Mouse (Mus musculus) kidney, postnatal 36 days (tissue): ENCODE data around the gene Ebf3.

Source experiments
- DNase-seq, 2 experiments: peaks; one replicate each; pipeline ENCODE4 v3.0.0; 2021 to 2022; ENCODE audit warnings: mixed read lengths in 2 of 2

Gene Ebf3

GRCm38 (mm10) chr7:137197118-137198030 is 116.9 kb downstream of the Ebf3 start:
- peak in 1 of 2 experiments; percentile 48 for DNase-seq

- no peak for DNase-seq
Observed at GRCm38 (mm10) chr7:137196536-137196935, 117.7 kb downstream of the Ebf3 start.

- DNase-seq, result no peak
Observed at GRCm38 (mm10) chr7:137192776-137193278, 121.4 kb downstream of the Ebf3 start.

GRCm38 (mm10) chr7:137191889-137192288 is 122.4 kb downstream of the Ebf3 start:
- DNase-seq, result no peak

- DNase-seq, result no peak
Observed at GRCm38 (mm10) chr7:137172278-137172677, 142.0 kb downstream of the Ebf3 start.

- no peak for DNase-seq
Observed at GRCm38 (mm10) chr7:137159086-137159485, 155.2 kb downstream of the Ebf3 start.

GRCm38 (mm10) chr7:137154623-137155022 is 159.6 kb downstream of the Ebf3 start:
- DNase-seq, result no peak

- no peak for DNase-seq
Observed at GRCm38 (mm10) chr7:137151854-137152253, 162.4 kb downstream of the Ebf3 start.

GRCm38 (mm10) chr7:137147101-137147500 is 167.1 kb downstream of the Ebf3 start:
- DNase-seq, result no peak
